Mouse (Mus musculus) left cerebral cortex, adult 9 months (tissue): ENCODE results near the gene Vmn1r80.
"Not testable (repeated sequence)": the region's sequence is repeated elsewhere in the genome, so short reads cannot be mapped to it uniquely, and the experiment has no call there.

Source experiments
- DNase-seq, 2 experiments: peaks; one replicate each; pipeline ENCODE4 v3.0.0; 2022; ENCODE audit warnings: low spot score in 2 of 2

Gene Vmn1r80

DNA sequence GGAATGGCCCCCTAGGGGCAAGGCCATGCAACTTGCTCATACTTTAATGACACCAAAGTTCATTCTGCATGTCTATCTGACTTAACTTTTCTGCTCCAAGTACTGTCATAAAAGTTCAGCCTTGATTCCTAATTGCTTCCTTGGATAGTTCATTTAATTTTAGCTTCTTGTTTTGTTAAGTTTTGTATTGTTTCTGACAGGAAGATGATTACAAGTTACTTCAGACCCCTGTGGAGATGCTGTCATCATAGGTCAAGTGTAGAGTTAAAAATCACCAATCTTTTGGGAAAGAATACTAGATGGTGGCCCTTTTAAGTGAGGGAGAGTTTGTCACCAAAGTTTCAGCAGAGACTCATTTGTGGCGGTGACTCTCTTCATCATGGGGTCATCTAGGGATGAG lies at the start of gene Vmn1r80:
TSS of gene Vmn1r80 (plus strand) at position 301 of the 400 bp plus-strand sequence.
- no peak for DNase-seq

DNA sequence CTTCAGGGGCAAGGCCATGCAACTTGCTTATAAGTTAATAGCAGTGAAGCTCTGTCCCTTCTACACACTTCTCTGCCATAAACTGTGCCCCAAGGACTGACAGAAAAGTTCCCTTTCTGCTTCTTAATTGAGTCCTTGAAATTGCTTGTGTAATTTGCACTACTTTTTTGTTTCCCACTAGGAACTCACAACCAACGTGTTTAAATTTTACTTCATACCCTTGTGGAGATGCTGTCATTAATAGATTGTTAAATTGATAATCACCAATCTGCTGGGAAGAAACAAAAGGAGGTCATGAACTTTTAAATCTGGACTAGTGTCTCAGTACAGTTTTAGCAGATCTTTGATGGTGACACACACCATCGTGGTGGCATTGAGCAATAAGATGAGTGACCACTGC lies 39.1 kb upstream of the Vmn1r80 start, which contains the start of gene Vmn1r78:
TSS of gene Vmn1r78 (plus strand) at position 301 of the 400 bp plus-strand sequence.
- no peak for DNase-seq

GRCm38 (mm10) chr7:12156463-12156862 lies 32.6 kb upstream of the Vmn1r80 start:
- not testable (repeated sequence) for DNase-seq

GRCm38 (mm10) chr7:12170979-12171378 lies 18.1 kb upstream of the Vmn1r80 start, which contains the start of gene Vmn1r79:
TSS of gene Vmn1r79 (plus strand) at chr7:12171279.
- DNase-seq = not testable (repeated sequence)

DNA sequence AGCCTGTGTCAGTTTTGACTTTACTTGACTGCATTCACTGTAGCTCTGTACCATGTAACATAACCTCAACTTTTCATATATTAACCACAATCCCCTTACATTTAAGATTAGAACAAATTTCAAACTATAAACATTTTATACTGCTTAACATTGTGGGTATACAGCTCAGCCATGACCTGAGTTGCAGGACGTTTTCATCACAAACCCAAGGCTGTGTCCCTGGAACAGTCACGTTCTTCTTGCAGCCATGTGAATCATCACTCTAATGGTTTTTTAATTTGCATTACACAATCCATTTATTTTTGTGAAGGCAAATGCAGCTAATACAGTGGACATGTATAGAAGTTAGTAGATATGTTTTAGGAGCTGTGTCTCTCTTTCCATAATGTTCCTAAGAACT lies 16.2 kb upstream of the Vmn1r80 start:
- DNase-seq = not testable (repeated sequence)

- no peak for DNase-seq
Measured at GRCm38 (mm10) chr7:12204141-12204540, 15.1 kb downstream of the Vmn1r80 start.
